Mouse (Mus musculus): ENCODE data around the gene Dpf2.

- TF ChIP-seq CTCF (IDR thresholded peaks at IDR 0.05; ENCODE audit: control insufficient read depth, insufficient read depth, insufficient read length) (no peak), USF1 (IDR thresholded peaks at IDR 0.05; ENCODE audit: low read depth) (no peak), MAX (IDR thresholded peaks at IDR 0.05) (no peak), MYOG (IDR thresholded peaks at IDR 0.05; ENCODE audit: control insufficient read depth, extremely low read depth, insufficient read length) (no peak), MYOD1 (IDR thresholded peaks at IDR 0.05; ENCODE audit: control insufficient read depth, insufficient read length, low read depth) (no peak)
These were observed 41.4 kb upstream of the Dpf2 start for GRCm38 (mm10) chr19:5954031-5954710.
